Mouse (Mus musculus) liver, postnatal 0 days (tissue): ENCODE data around the gene Cbx7.

ENCODE experiments used
- CTCF ChIP-seq: sonication (generic); IDR thresholded peaks from 2 replicates; pipeline ENCODE4 v1.5.1; 2016; ENCODE audit warnings: antibody characterized with exemption, low read depth
- EP300 ChIP-seq: IDR thresholded peaks from 2 replicates; pipeline ENCODE4 v1.6.1; 2016; ENCODE audit warnings: antibody characterized with exemption, low read depth, mild to moderate bottlenecking

DNA sequence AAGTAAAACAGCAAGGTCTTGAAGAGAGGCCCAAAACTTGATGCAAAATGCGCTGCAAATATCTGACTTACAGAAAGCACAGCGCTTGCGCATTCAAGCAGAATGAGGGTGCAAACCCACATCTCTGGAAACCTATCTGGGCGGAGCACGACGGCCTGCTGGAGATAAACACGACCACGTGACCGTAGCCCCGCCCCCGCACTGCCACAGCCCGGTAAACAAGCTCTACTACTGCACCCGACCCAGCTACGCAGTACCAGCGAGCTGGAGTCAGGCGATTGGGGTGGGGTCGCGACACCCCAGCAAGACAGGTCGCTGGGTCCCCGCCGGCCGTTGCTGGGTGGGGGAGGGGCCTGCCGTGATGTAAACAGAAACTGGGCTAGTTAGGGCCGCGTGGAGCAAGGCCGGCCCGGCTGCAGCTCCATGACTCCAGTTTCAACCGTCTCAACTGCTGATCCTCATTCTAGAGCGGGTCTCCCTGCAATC is 43.2 kb downstream of the Cbx7 start:
- TF ChIP-seq CTCF (no peak), EP300 (peak; percentile 82)
